Mouse (Mus musculus): Measurements from ENCODE around the gene Slf2.

GRCm38 (mm10) chr19:44907851-44908690 is 22.9 kb upstream of the Slf2 start:
- TF ChIP-seq E2F4 (IDR thresholded peaks at IDR 0.05; ENCODE audit: borderline replicate concordance, low read depth, low read length) (no peak), POLR2A (IDR thresholded peaks at IDR 0.05; ENCODE audit: control insufficient read depth in 1 of 2, insufficient read depth in 1 of 2, low read depth in 1 of 2, low read length in 2 of 2, poor library complexity in 1 of 2) (no peak)

Data from MEL (cell line).